Mouse (Mus musculus): ENCODE results near the gene Saysd1. TPM values are rescaled to one million over a fixed set of nuclear protein-coding genes. Genes with fewer than 3 reads are reported as not detected.

The Saysd1 gene
- polyA plus RNA-seq, 1 experiment from 2014 or later = 21.5 TPM

GRCm38 (mm10) chr14:20120868-20121267 lies 17.5 kb downstream of the Saysd1 start:
- no peak overlapping the region for H3K9ac ChIP-seq (ENCODE audit: low read depth, low read length)
- H3K4me2 ChIP-seq (ENCODE audit: low read depth, low read length) = no peak overlapping the region
- 70% methylated on average over 5 of the region's 5 CpGs for WGBS
- H3K36me3 ChIP-seq (ENCODE audit: control insufficient read depth, insufficient read depth, low read length) = no peaks in the 10 kb centered on the region
- H3K4me1 ChIP-seq (ENCODE audit: control insufficient read depth, insufficient read depth, low read length) = 0 out of 2 replicates have a peak, but pooled peaks cover 4% of the 10 kb centered on the region
- no peak for ATAC-seq
- no peaks in the 10 kb centered on the region for H3K9me3 ChIP-seq (ENCODE audit: control insufficient read depth, low read length)
- H3K27me3 ChIP-seq (replicated peaks; ENCODE audit: control insufficient read depth, insufficient read depth, low read length) = no peaks in the 10 kb centered on the region
- H3K27ac ChIP-seq (ENCODE audit: low read length) = no peak overlapping the region
- no peak overlapping the region for H3K4me3 ChIP-seq (ENCODE audit: low read length)

- 93% methylated on average over 11 of the region's 11 CpGs for WGBS
- Histone ChIP-seq H3K27ac (ENCODE audit: low read length) (no peak overlapping the region), H3K9me3 (ENCODE audit: control insufficient read depth, low read length) (no peaks in the 10 kb centered on the region), H3K4me1 (ENCODE audit: control insufficient read depth, insufficient read depth, low read length) (0 out of 2 replicates have a peak, but pooled peaks cover 4% of the 10 kb centered on the region), H3K9ac (ENCODE audit: low read depth, low read length) (no peak overlapping the region), H3K27me3 (replicated peaks; ENCODE audit: control insufficient read depth, insufficient read depth, low read length) (no peaks in the 10 kb centered on the region), H3K36me3 (ENCODE audit: control insufficient read depth, insufficient read depth, low read length) (no peaks in the 10 kb centered on the region), H3K4me2 (ENCODE audit: low read depth, low read length) (no peak overlapping the region), H3K4me3 (ENCODE audit: low read length) (no peak overlapping the region)
- ATAC-seq = no peak
These were observed 18.3 kb downstream of the Saysd1 start for GRCm38 (mm10) chr14:20120012-20120411.

GRCm38 (mm10) chr14:20116149-20116605 lies 22.2 kb downstream of the Saysd1 start:
- H3K27ac ChIP-seq (ENCODE audit: low read length) = no peak overlapping the region

GRCm38 (mm10) chr14:20114951-20115350 lies 23.4 kb downstream of the Saysd1 start:
- Histone ChIP-seq H3K27ac (ENCODE audit: low read length) (no peak overlapping the region), H3K9me3 (ENCODE audit: control insufficient read depth, low read length) (no peaks in the 10 kb centered on the region), H3K4me2 (ENCODE audit: low read depth, low read length) (no peak overlapping the region), H3K9ac (ENCODE audit: low read depth, low read length) (no peak overlapping the region), H3K4me1 (ENCODE audit: control insufficient read depth, insufficient read depth, low read length) (0 out of 2 replicates have a peak, but pooled peaks cover 4% of the 10 kb centered on the region), H3K27me3 (replicated peaks; ENCODE audit: control insufficient read depth, insufficient read depth, low read length) (no peaks in the 10 kb centered on the region), H3K4me3 (ENCODE audit: low read length) (no peak overlapping the region), H3K36me3 (ENCODE audit: control insufficient read depth, insufficient read depth, low read length) (no peaks in the 10 kb centered on the region)
- no peak for ATAC-seq
- WGBS = 87% methylated on average over 6 of the region's 6 CpGs

More at GRCm38 (mm10) chr14:20116149-20116605, 22.2 kb downstream of the Saysd1 start:
- WGBS = 48% methylated on average over 9 of the region's 9 CpGs
- Histone ChIP-seq H3K4me3 (ENCODE audit: low read length) (no peak overlapping the region), H3K4me1 (ENCODE audit: control insufficient read depth, insufficient read depth, low read length) (0 out of 2 replicates have a peak, but pooled peaks cover 4% of the 10 kb centered on the region), H3K36me3 (ENCODE audit: control insufficient read depth, insufficient read depth, low read length) (no peaks in the 10 kb centered on the region), H3K9ac (ENCODE audit: low read depth, low read length) (no peak overlapping the region), H3K9me3 (ENCODE audit: control insufficient read depth, low read length) (no peaks in the 10 kb centered on the region), H3K27me3 (replicated peaks; ENCODE audit: control insufficient read depth, insufficient read depth, low read length) (no peaks in the 10 kb centered on the region), H3K4me2 (ENCODE audit: low read depth, low read length) (no peak overlapping the region)
- no peak; the same call in 1 of the 2 replicates for ATAC-seq

GRCm38 (mm10) chr14:20113964-20114363 lies 24.4 kb downstream of the Saysd1 start:
- no peaks in the 10 kb centered on the region for H3K27me3 ChIP-seq (replicated peaks; ENCODE audit: control insufficient read depth, insufficient read depth, low read length)
- no peak overlapping the region for H3K27ac ChIP-seq (ENCODE audit: low read length)
- no peak overlapping the region for H3K9ac ChIP-seq (ENCODE audit: low read depth, low read length)
- no peaks in the 10 kb centered on the region for H3K36me3 ChIP-seq (ENCODE audit: control insufficient read depth, insufficient read depth, low read length)
- H3K4me2 ChIP-seq (ENCODE audit: low read depth, low read length) = no peak overlapping the region
- 0 out of 2 replicates have a peak, but pooled peaks cover 4% of the 10 kb centered on the region for H3K4me1 ChIP-seq (ENCODE audit: control insufficient read depth, insufficient read depth, low read length)
- whole genome bisulfite sequencing = 7% methylated on average over 6 of the region's 6 CpGs
- H3K4me3 ChIP-seq (ENCODE audit: low read length) = no peak overlapping the region
- no peaks in the 10 kb centered on the region for H3K9me3 ChIP-seq (ENCODE audit: control insufficient read depth, low read length)
- ATAC-seq = peak; percentile 77

- 43% methylated on average over 7 of the region's 7 CpGs for WGBS
- ATAC-seq = peak; percentile 6; the same call in 1 of the 2 replicates
These were observed 25.0 kb downstream of the Saysd1 start for GRCm38 (mm10) chr14:20113189-20113961.

GRCm38 (mm10) chr14:20112218-20112617 lies 26.1 kb downstream of the Saysd1 start:
- ATAC-seq = no peak
- Histone ChIP-seq H3K36me3 (ENCODE audit: control insufficient read depth, insufficient read depth, low read length) (no peaks in the 10 kb centered on the region), H3K4me2 (ENCODE audit: low read depth, low read length) (no peak overlapping the region), H3K9ac (ENCODE audit: low read depth, low read length) (no peak overlapping the region), H3K27ac (ENCODE audit: low read length) (no peak overlapping the region), H3K27me3 (replicated peaks; ENCODE audit: control insufficient read depth, insufficient read depth, low read length) (no peaks in the 10 kb centered on the region), H3K4me1 (ENCODE audit: control insufficient read depth, insufficient read depth, low read length) (0 out of 2 replicates have a peak, but pooled peaks cover 4% of the 10 kb centered on the region), H3K4me3 (ENCODE audit: low read length) (no peak overlapping the region), H3K9me3 (ENCODE audit: control insufficient read depth, low read length) (no peaks in the 10 kb centered on the region)
- 72% methylated on average over 3 of the region's 3 CpGs for WGBS

More at GRCm38 (mm10) chr14:20113189-20113961, 25.0 kb downstream of the Saysd1 start:
- H3K27ac ChIP-seq (ENCODE audit: low read length) = no peak overlapping the region
- no peak overlapping the region for H3K9ac ChIP-seq (ENCODE audit: low read depth, low read length)
- H3K4me2 ChIP-seq (ENCODE audit: low read depth, low read length) = no peak overlapping the region
- no peak overlapping the region for H3K4me3 ChIP-seq (ENCODE audit: low read length)
- H3K27me3 ChIP-seq (replicated peaks; ENCODE audit: control insufficient read depth, insufficient read depth, low read length) = no peaks in the 10 kb centered on the region
- no peaks in the 10 kb centered on the region for H3K36me3 ChIP-seq (ENCODE audit: control insufficient read depth, insufficient read depth, low read length)
- 0 out of 2 replicates have a peak, but pooled peaks cover 4% of the 10 kb centered on the region for H3K4me1 ChIP-seq (ENCODE audit: control insufficient read depth, insufficient read depth, low read length)
- H3K9me3 ChIP-seq (ENCODE audit: control insufficient read depth, low read length) = no peaks in the 10 kb centered on the region

- H3K27ac ChIP-seq (ENCODE audit: low read length) = no peak overlapping the region
- H3K4me2 ChIP-seq (ENCODE audit: low read depth, low read length) = no peak overlapping the region
- no peak overlapping the region for H3K9ac ChIP-seq (ENCODE audit: low read depth, low read length)
- no peaks in the 10 kb centered on the region for H3K4me1 ChIP-seq (ENCODE audit: control insufficient read depth, insufficient read depth, low read length)
- H3K9me3 ChIP-seq (ENCODE audit: control insufficient read depth, low read length) = no peaks in the 10 kb centered on the region
- ATAC-seq = no peak
- WGBS = 71% methylated on average over 1 of the region's 1 CpGs
- no peak overlapping the region for H3K4me3 ChIP-seq (ENCODE audit: low read length)
- no peaks in the 10 kb centered on the region for H3K36me3 ChIP-seq (ENCODE audit: control insufficient read depth, insufficient read depth, low read length)
- no peaks in the 10 kb centered on the region for H3K27me3 ChIP-seq (replicated peaks; ENCODE audit: control insufficient read depth, insufficient read depth, low read length)
These were observed 27.4 kb downstream of the Saysd1 start for GRCm38 (mm10) chr14:20110945-20111344.

GRCm38 (mm10) chr14:20106271-20106670 lies 32.1 kb downstream of the Saysd1 start:
- Histone ChIP-seq H3K9me3 (ENCODE audit: control insufficient read depth, low read length) (no peaks in the 10 kb centered on the region), H3K4me2 (ENCODE audit: low read depth, low read length) (no peak overlapping the region), H3K36me3 (ENCODE audit: control insufficient read depth, insufficient read depth, low read length) (no peaks in the 10 kb centered on the region), H3K27ac (ENCODE audit: low read length) (no peak overlapping the region), H3K4me3 (ENCODE audit: low read length) (no peak overlapping the region), H3K9ac (ENCODE audit: low read depth, low read length) (no peak overlapping the region), H3K4me1 (ENCODE audit: control insufficient read depth, insufficient read depth, low read length) (no peaks in the 10 kb centered on the region), H3K27me3 (replicated peaks; ENCODE audit: control insufficient read depth, insufficient read depth, low read length) (no peaks in the 10 kb centered on the region)
- no peak for ATAC-seq
- WGBS = 53% methylated on average over 6 of the region's 6 CpGs
